In the genomic region with DNA sequence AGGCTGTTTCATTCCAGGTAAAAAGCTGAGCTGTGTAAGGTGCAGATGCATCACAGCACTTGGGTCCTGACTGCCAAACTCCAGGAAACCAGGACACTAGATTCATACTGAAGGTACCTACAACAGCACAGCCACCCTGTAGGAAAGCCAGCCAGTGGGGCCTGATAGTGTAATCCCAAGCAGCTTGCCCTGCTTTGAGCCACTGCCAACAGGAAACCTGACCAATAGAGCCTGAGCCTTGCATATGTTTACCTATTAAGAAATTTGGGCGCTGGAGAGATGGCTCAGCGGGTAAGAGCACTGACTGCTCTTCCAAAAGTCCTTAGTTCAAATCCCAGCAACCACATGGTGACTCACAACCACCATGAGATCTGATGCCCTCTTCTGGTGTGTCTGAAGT, we compare ENCODE assay signal across 19 mouse cellular contexts. TPM values are rescaled to one million over a fixed set of nuclear protein-coding genes. Genes with fewer than 3 reads are reported as not detected.
A peak's percentile ranks its signal among the peaks of the same experiment; 100 is the strongest.
DNase-seq lines count a peak whose midpoint lies in the region; ATAC-seq lines count a peak whose summit lies in the region.
"Had no signal": no experiment of that assay in that cellular context is flagged by ENCODE, and none has a peak within 500 bp of the region (broad histone marks: within the 10 kb centered on the region; RNA-seq: fewer than 3 reads in every experiment).

No protein-coding gene starts in this region.

- H3K4me2 ChIP-seq in heart, embryonic 16.5 days (ENCODE audit: low read depth, low read length): no peak overlapping the region
- no peak overlapping the region for H3K4me2 ChIP-seq in hindbrain, embryonic 12.5 days (replicated peaks)
- H3K4me2 ChIP-seq: forebrain, embryonic 15.5 days; hindbrain, embryonic 14.5 days; intestine, embryonic 15.5 days; limb, embryonic 12.5 days; midbrain, embryonic 15.5 days had no signal

- no peaks in the 10 kb centered on the region for H3K36me3 ChIP-seq in heart, embryonic 16.5 days (ENCODE audit: control insufficient read depth, insufficient read depth)
- H3K36me3 ChIP-seq in hindbrain, embryonic 12.5 days: no peaks in the 10 kb centered on the region
- H3K36me3 ChIP-seq: forebrain, embryonic 15.5 days; intestine, embryonic 15.5 days; midbrain, embryonic 15.5 days had no signal

- ATAC-seq in heart, embryonic 16.5 days (replicated peaks; ENCODE audit: extremely low read depth, insufficient read depth, low FRiP score): no peak
- no peak for ATAC-seq in hindbrain, embryonic 12.5 days (ENCODE audit: low FRiP score)
- ATAC-seq: forebrain, embryonic 15.5 days; intestine, embryonic 15.5 days; midbrain, embryonic 15.5 days had no signal

- WGBS in heart, embryonic 16.5 days: 78% methylated on average over 2 of the region's 2 CpGs
- 94% methylated on average over 2 of the region's 2 CpGs for whole genome bisulfite sequencing in hindbrain, embryonic 12.5 days

- H3K27ac ChIP-seq in heart, embryonic 16.5 days (ENCODE audit: low read length): 0 out of 2 replicates have a peak overlapping the region, but pooled peaks have one; percentile 12
- no peak overlapping the region for H3K27ac ChIP-seq in hindbrain, embryonic 12.5 days
- H3K27ac ChIP-seq: forebrain, embryonic 15.5 days; hindbrain, embryonic 14.5 days; intestine, embryonic 15.5 days; kidney, postnatal 0 days; layer of hippocampus, adult 2 months; limb, embryonic 12.5 days; midbrain, embryonic 15.5 days had no signal

- no peak overlapping the region for H3K4me3 ChIP-seq in heart, embryonic 16.5 days (ENCODE audit: low read length)
- H3K4me3 ChIP-seq in hindbrain, embryonic 12.5 days: no peak overlapping the region
- H3K4me3 ChIP-seq: erythroblast, embryonic 14.5 days; forebrain, embryonic 15.5 days; intestine, embryonic 15.5 days; layer of hippocampus, adult 2 months; limb, embryonic 12.5 days; midbrain, embryonic 15.5 days had no signal

- no peak overlapping the region for H3K9ac ChIP-seq in heart, embryonic 16.5 days (ENCODE audit: low read length)
- no peak overlapping the region for H3K9ac ChIP-seq in hindbrain, embryonic 12.5 days
- H3K9ac ChIP-seq: forebrain, embryonic 15.5 days; hindbrain, embryonic 14.5 days; intestine, embryonic 15.5 days; limb, embryonic 12.5 days; midbrain, embryonic 15.5 days had no signal

- H3K9me3 ChIP-seq in heart, embryonic 16.5 days (replicated peaks; ENCODE audit: control insufficient read depth, low read length): no peaks in the 10 kb centered on the region
- H3K9me3 ChIP-seq in hindbrain, embryonic 12.5 days (replicated peaks): no peaks in the 10 kb centered on the region
- H3K9me3 ChIP-seq: forebrain, embryonic 15.5 days; intestine, embryonic 15.5 days; limb, embryonic 12.5 days; megakaryocyte, embryonic 14.5 days; midbrain, embryonic 15.5 days had no signal

- H3K4me1 ChIP-seq in heart, embryonic 16.5 days (ENCODE audit: control insufficient read depth, insufficient read depth, low read length): peaks cover 47% of the 10 kb centered on the region
- no peaks in the 10 kb centered on the region for H3K4me1 ChIP-seq in hindbrain, embryonic 12.5 days
- H3K4me1 ChIP-seq: forebrain, embryonic 15.5 days; midbrain, embryonic 15.5 days had no signal

- DNase-seq in heart, adult 18-20 months: no peak
- peak; percentile 56 for DNase-seq in 416B (ENCODE audit: low read depth)
- peak; percentile 27 for DNase-seq in cerebellum, adult 11 months
- DNase-seq in cerebellum, postnatal 14 days: peak; percentile 37 to 57
- no peak for DNase-seq in layer of hippocampus, adult 8-10 months (ENCODE audit: low spot score in 2 of 2)
- DNase-seq: adrenal gland, postnatal 36 days; heart, postnatal 10 days; thymus, adult 18-20 months had no signal

- no peaks in the 10 kb centered on the region for H3K27me3 ChIP-seq in heart, embryonic 16.5 days (ENCODE audit: control insufficient read depth, insufficient read depth, low read length)
- no peaks in the 10 kb centered on the region for H3K27me3 ChIP-seq in hindbrain, embryonic 12.5 days
- H3K27me3 ChIP-seq: forebrain, embryonic 15.5 days; intestine, embryonic 15.5 days; limb, embryonic 12.5 days; megakaryocyte, embryonic 14.5 days; midbrain, embryonic 15.5 days had no signal

RNA-seq across cellular contexts. Expression of a gene that starts 8.7 kb away (rescaled TPM):
- 42.3 and 51.6 TPM in 2 replicates for polyA plus RNA-seq in heart, embryonic 16.5 days (2015; fragmentation: Nextera tagmentation; extraction: Ambion mirVana)
- 10 to 100 TPM; 57.9 to 63.7 TPM for total RNA-seq in heart, adult 18-20 months (2021)
- total RNA-seq in layer of hippocampus, adult 8-10 months (2022): 10 to 100 TPM; 33.4 to 45.8 (median 37.3) TPM
- polyA plus RNA-seq in hindbrain, embryonic 12.5 days (2016; fragmentation: Nextera tagmentation; extraction: Ambion mirVana): 28.1 and 28.8 TPM in 2 replicates

RNA-seq across cellular contexts. Expression of a gene that starts 49.0 kb away (rescaled TPM):
- 17.9 and 18.9 TPM in 2 replicates for polyA plus RNA-seq in heart, embryonic 16.5 days (2015; fragmentation: Nextera tagmentation; extraction: Ambion mirVana)
- total RNA-seq in heart, adult 18-20 months (2021): 10 to 100 TPM; 10.1 to 10.6 TPM
- total RNA-seq in layer of hippocampus, adult 8-10 months (2022): 10 to 100 TPM; 26.2 to 29.8 (median 27.6) TPM
- 38.1 and 41.3 TPM in 2 replicates for polyA plus RNA-seq in hindbrain, embryonic 12.5 days (2016; fragmentation: Nextera tagmentation; extraction: Ambion mirVana)

RNA-seq across cellular contexts. Expression of a gene that starts 51.2 kb away (rescaled TPM):
- 16.8 and 17.6 TPM in 2 replicates for polyA plus RNA-seq in heart, embryonic 16.5 days (2015; fragmentation: Nextera tagmentation; extraction: Ambion mirVana)
- 10 to 100 TPM; 10.3 to 17.5 TPM for total RNA-seq in heart, adult 18-20 months (2021)
- total RNA-seq in layer of hippocampus, adult 8-10 months (2022): 10 to 100 TPM in 2 of 4 experiments, 1 to 10 TPM in 2; 4.9 to 14.6 (median 9.5) TPM
- 18.7 and 19.6 TPM in 2 replicates for polyA plus RNA-seq in hindbrain, embryonic 12.5 days (2016; fragmentation: Nextera tagmentation; extraction: Ambion mirVana)

Comparison
In these comparisons a context has a peak if more than half of its experiments do, and no peak if none do; other contexts are left out.
1. DNase-seq: peak in 416B (single experiment), cerebellum, adult 11 months (single experiment) and cerebellum, postnatal 14 days (2 of 2); none in heart, adult 18-20 months (0 of 2) and layer of hippocampus, adult 8-10 months (0 of 2).